Mouse (Mus musculus): ENCODE results near the gene Fbxw27. TPM values are rescaled to one million over a fixed set of nuclear protein-coding genes. Genes with fewer than 3 reads are reported as not detected.
"Not testable (repeated sequence)": the region's sequence is repeated elsewhere in the genome, so short reads cannot be mapped to it uniquely, and the experiment has no call there.

The Fbxw27 gene
- polyA plus RNA-seq, 1 experiment from 2014 or later: not detected

- Histone ChIP-seq H3K36me3 (no peaks in the 10 kb centered on the region), H3K4me3 (no peak overlapping the region), H3K9ac (no peak overlapping the region), H3K27ac (no peak overlapping the region), H3K27me3 (no peaks in the 10 kb centered on the region), H3K4me1 (no peaks in the 10 kb centered on the region), H3K4me2 (no peak overlapping the region), H3K9me3 (no peaks in the 10 kb centered on the region)
- no peak for ATAC-seq (ENCODE audit: insufficient number of reproducible peaks, insufficient read depth, low FRiP score, low TSS enrichment, low read depth)
- WGBS: 94% methylated on average over 1 of the region's 1 CpGs
Observed at GRCm38 (mm10) chr9:109798051-109798450, 7.6 kb upstream of the Fbxw27 start.

GRCm38 (mm10) chr9:109795811-109796210 lies 5.3 kb upstream of the Fbxw27 start:
- H3K27me3 ChIP-seq: no peaks in the 10 kb centered on the region
- H3K4me2 ChIP-seq: no peak overlapping the region
- no peak for ATAC-seq (ENCODE audit: insufficient number of reproducible peaks, insufficient read depth, low FRiP score, low TSS enrichment, low read depth)
- no peaks in the 10 kb centered on the region for H3K9me3 ChIP-seq
- H3K4me3 ChIP-seq: no peak overlapping the region
- no peak overlapping the region for H3K9ac ChIP-seq
- WGBS: 76% methylated on average over 2 of the region's 2 CpGs
- no peaks in the 10 kb centered on the region for H3K4me1 ChIP-seq
- H3K36me3 ChIP-seq: no peaks in the 10 kb centered on the region
- H3K27ac ChIP-seq: no peak overlapping the region

GRCm38 (mm10) chr9:109795221-109795620 lies 4.8 kb upstream of the Fbxw27 start:
- WGBS: 81% methylated on average over 2 of the region's 2 CpGs
- ATAC-seq (ENCODE audit: insufficient number of reproducible peaks, insufficient read depth, low FRiP score, low TSS enrichment, low read depth): no peak
- no peak overlapping the region for H3K27ac ChIP-seq
- H3K9ac ChIP-seq: no peak overlapping the region
- H3K4me3 ChIP-seq: no peak overlapping the region
- H3K4me2 ChIP-seq: no peak overlapping the region
- no peaks in the 10 kb centered on the region for H3K9me3 ChIP-seq
- H3K36me3 ChIP-seq: no peaks in the 10 kb centered on the region
- no peaks in the 10 kb centered on the region for H3K4me1 ChIP-seq
- no peaks in the 10 kb centered on the region for H3K27me3 ChIP-seq

GRCm38 (mm10) chr9:109766841-109767240 lies 23.6 kb downstream of the Fbxw27 start:
- not testable (repeated sequence) for H3K9ac ChIP-seq; ATAC-seq (ENCODE audit: insufficient number of reproducible peaks, insufficient read depth, low FRiP score, low TSS enrichment, low read depth); H3K4me3 ChIP-seq; H3K36me3 ChIP-seq; H3K27me3 ChIP-seq; H3K4me2 ChIP-seq; H3K27ac ChIP-seq; H3K4me1 ChIP-seq; H3K9me3 ChIP-seq
- whole genome bisulfite sequencing: 70% methylated on average over 1 of the region's 1 CpGs

GRCm38 (mm10) chr9:109745989-109746388 lies 44.5 kb downstream of the Fbxw27 start, which contains the start of gene Fbxw26:
TSS of gene Fbxw26 (minus strand) at chr9:109746089.
- not testable (repeated sequence) for H3K4me3 ChIP-seq; H3K4me2 ChIP-seq; H3K27ac ChIP-seq; H3K9ac ChIP-seq; H3K9me3 ChIP-seq; ATAC-seq (ENCODE audit: insufficient number of reproducible peaks, insufficient read depth, low FRiP score, low TSS enrichment, low read depth); H3K4me1 ChIP-seq; H3K27me3 ChIP-seq; H3K36me3 ChIP-seq
- 79% methylated on average over 3 of the region's 3 CpGs for WGBS

Other genes with a start within 250 kb of the Fbxw27 start
- not detected in 2 replicates for gene Fbxw15, start 222.4 kb downstream of the Fbxw27 start, polyA plus RNA-seq (2015; fragmentation: Nextera tagmentation; extraction: Ambion mirVana)
- 0.14 and 0.29 TPM in 2 replicates for gene Fbxw24, start 164.6 kb downstream of the Fbxw27 start, polyA plus RNA-seq (2015; fragmentation: Nextera tagmentation; extraction: Ambion mirVana)
- not detected in 2 replicates for gene Fbxw25, start 126.0 kb downstream of the Fbxw27 start, polyA plus RNA-seq (2015; fragmentation: Nextera tagmentation; extraction: Ambion mirVana)
- 0.13 TPM in 1 of 2 replicates, not detected in the other for gene Fbxw18, start 88.0 kb downstream of the Fbxw27 start, polyA plus RNA-seq (2015; fragmentation: Nextera tagmentation; extraction: Ambion mirVana)
- not detected in 2 replicates for gene Fbxw26, start 44.6 kb downstream of the Fbxw27 start, polyA plus RNA-seq (2015; fragmentation: Nextera tagmentation; extraction: Ambion mirVana)
- not detected in 2 replicates for gene Spink8, start 21.6 kb upstream of the Fbxw27 start, polyA plus RNA-seq (2015; fragmentation: Nextera tagmentation; extraction: Ambion mirVana)
- 64.9 and 70.9 TPM in 2 replicates for gene Nme6, start 42.1 kb upstream of the Fbxw27 start, polyA plus RNA-seq (2015; fragmentation: Nextera tagmentation; extraction: Ambion mirVana)
- 0.76 and 3.4 TPM in 2 replicates for gene Camp, start 58.9 kb upstream of the Fbxw27 start, polyA plus RNA-seq (2015; fragmentation: Nextera tagmentation; extraction: Ambion mirVana)
- 33.2 and 35.1 TPM in 2 replicates for gene Cdc25a, start 84.9 kb upstream of the Fbxw27 start, polyA plus RNA-seq (2015; fragmentation: Nextera tagmentation; extraction: Ambion mirVana)
- gene Map4, start 140.8 kb upstream of the Fbxw27 start, polyA plus RNA-seq (2015; fragmentation: Nextera tagmentation; extraction: Ambion mirVana): 58.0 and 61.0 TPM in 2 replicates